Mouse (Mus musculus) B cell, adult 62 days (primary cell): Measurements from ENCODE around the gene Cdca5. TPM values are rescaled to one million over a fixed set of nuclear protein-coding genes. Genes with fewer than 3 reads are reported as not detected.

Source experiments
- total RNA-seq: library from RNA; stranded (reverse); gene quantifications from 4 replicates; pipeline ENCODE4 v1.2.4, GENCODE M21; 2023

Cdca5 gene
- total RNA-seq = 1.4 to 2.8 TPM (median 1.8 TPM) in 4 replicates

GRCm38 (mm10) chr19:6084478-6085248, at the start of gene Cdca5, which contains the start of gene Zfpl1:
Cdca5 (plus strand) TSS chr19:6084983.
Zfpl1 (minus strand) TSS chr19:6084956.

GRCm38 (mm10) chr19:6046294-6047153, 38.3 kb upstream of the Cdca5 start, which contains the start of gene Syvn1:
Syvn1 (plus strand) TSS chr19:6046576.

DNA sequence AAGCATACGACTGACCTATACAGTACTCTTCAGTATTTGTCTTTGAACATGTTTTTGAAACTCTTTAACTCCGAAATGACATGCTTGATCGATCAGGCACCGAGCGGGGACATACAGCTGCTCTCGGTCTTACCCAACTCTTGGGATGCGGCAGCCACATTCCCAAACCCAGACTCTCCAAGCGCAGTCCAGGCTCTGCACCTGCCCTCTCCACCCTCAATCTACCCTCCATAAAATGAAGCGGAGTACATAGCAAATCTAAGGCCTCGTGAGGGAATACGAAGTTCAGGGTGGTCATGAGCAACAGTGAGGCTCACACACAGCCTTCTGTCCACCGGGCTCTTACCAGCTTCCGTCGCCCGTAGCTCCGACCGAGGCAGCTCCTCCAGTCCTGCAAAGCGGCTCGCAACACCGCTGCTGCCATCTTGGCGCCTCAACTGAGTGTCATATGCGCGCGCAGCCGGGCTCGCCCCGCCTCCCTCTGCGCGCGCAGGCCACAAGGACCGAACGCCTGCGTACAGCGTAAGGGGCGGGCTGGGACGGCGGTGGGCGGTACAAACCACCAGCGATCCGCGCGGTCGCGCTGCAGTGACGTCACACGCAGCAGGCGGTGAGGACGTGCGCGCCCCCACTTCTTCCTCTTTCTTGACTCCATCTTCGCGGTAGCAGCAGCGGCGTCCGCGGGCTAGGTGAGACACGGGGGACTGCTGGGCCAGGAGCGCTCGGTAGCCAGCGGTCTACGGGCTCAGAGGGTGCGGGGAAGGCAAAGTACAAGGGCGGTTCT, 27.3 kb upstream of the Cdca5 start, which contains the start of the genes Mrpl49 and Fau:
Gene Mrpl49 (minus strand): TSS at position 473 of the 784 bp plus-strand sequence.
Gene Fau (plus strand): TSS at position 532 of the 784 bp plus-strand sequence.

GRCm38 (mm10) chr19:6061021-6061533, 23.7 kb upstream of the Cdca5 start, which contains the start of gene Znhit2:
Znhit2 (plus strand) TSS chr19:6061192.

DNA sequence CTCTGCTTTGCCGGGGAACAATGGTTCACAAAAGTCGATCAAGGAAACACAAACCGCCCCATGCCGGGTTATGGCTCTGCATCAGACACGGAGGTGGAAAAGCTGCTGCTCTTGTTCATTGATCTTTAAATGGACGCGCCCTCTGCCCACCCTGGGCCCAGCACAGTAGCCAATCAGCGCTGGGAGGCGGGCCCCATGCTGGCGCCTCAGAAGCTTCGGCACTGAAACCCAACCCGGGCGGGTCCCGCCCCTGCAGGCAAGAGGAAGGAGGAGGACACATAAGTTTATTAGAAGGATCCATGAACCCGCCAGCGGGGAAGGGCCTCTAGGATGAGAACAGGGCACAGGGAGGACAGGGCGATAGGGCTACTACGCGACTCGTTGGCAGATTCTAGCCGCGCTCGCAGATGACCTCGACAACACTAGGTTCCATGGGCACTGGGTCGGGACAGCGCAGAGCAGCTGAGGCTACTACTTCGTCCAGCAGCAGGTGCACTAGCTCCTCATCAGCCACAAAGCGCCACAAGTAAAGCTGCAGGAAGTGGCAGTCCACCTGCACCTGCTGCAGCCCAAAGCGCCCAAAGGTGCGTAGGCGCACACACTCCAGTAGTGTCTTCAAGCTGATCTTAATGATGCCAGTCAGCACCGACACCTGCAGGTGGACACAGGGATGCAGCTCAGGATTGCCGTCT, 16.9 kb upstream of the Cdca5 start, which contains the start of gene Tm7sf2:
Gene Tm7sf2 (minus strand): TSS at position 650 of the 692 bp plus-strand sequence.

GRCm38 (mm10) chr19:6076564-6077393, 8.0 kb upstream of the Cdca5 start, which contains the start of gene Vps51:
Vps51 (minus strand) TSS chr19:6077231.

DNA sequence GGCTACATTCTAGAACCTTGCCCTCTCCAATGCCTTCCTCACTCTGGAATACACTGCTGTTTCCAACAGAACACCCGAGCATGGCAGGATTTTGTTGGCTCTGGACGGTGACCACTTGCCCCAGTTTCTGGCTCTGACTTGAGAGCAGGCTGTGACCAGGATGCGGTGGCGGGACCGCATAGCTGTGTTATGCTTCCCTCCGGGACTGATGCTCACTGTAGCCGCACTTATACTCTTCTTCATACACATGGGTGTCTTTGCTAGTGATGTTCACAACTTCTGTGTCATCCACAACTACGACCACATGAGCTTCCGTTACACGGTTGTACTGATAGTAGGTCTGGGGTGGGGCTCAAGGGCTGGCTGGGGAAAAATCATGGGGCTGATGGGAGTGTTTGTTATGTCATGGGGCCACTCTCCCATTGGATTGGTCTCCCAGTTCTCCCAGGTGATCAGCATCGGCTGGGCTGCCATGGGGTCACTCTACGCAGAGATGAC, 4.8 kb upstream of the Cdca5 start, which contains the start of gene Tmem262:
Gene Tmem262 (plus strand): TSS at position 51 of the 498 bp plus-strand sequence.

GRCm38 (mm10) chr19:6082156-6082555, 2.6 kb upstream of the Cdca5 start, which contains the start of gene Gm28374:
Gm28374 (minus strand) TSS chr19:6082256.

DNA sequence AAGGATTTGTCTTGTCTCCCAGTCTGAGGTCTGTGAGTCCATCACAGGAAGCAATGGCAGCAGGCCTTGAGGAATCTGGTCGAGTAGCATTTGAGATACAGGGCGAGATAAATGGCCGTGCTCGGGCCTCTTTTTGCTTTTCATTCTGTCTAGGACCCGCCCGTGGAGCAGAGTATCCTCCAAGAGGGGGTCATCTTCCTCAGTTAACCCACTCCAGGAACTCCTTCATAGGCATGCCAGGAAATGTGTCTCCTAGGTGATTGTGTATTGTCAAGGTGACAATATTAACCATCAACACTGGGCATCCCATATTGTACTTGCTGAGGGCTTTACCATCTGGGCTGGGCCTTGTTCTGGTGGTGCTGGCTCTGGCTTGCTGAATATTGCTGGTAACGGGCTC, 9.3 kb downstream of the Cdca5 start, which contains the start of gene AC131692.1:
Gene AC131692.1 (plus strand): TSS at position 301 of the 400 bp plus-strand sequence.

DNA sequence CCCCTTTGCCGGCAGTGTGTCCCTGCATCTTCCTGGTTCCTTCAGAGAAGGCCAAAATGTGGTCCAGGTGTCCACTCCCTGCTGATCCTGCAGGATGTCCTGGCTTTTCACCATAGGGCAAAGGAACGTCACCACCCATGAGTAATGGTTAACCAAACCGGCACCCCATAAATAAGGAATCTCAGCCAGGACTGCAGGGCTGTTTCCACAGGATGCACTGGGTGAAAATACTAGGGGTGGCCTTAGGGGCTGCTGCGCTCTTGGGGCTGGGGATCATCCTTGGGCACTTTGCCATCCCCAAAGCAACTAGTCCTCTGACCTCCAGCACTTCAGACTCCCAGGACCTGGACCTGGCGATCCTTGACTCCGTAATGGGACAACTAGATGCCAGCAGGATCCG, 20.8 kb downstream of the Cdca5 start, which contains the start of gene Naaladl1:
Gene Naaladl1 (plus strand): TSS at position 197 of the 400 bp plus-strand sequence.

DNA sequence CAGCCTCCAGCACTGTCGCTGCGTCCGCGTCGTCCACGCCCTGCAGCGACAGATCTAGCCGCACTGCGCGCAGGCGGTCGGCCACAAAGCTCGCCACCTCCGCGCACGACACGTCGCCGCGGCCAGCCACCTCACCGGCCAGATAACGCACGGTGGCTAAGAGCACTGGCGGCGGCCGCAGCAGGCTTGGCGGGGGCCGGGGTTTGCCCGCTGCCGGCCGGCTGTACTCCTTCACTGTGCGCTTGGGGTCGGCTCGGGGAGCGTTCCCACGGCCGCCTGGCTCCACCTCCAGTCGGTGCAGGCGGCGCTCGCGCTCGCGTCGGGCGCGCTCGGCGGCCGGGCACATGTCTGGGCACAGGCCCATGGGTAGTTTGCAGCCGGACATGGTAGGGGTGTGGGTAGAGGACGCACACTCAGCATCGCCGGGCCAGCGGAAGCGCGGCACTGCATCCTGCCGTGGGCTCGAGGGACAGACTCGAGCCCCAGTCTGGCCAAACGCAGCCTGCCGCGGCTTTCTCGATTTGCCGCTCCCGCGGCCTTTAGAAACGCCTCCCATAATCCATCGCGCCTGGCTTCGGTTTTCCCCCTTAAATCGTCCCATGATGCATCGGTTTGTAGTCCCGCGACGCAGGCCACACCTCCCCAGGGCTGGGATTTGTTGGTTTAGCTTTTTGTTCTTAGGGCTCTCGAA, 33.3 kb downstream of the Cdca5 start, which contains the start of gene Sac3d1:
Gene Sac3d1 (minus strand): TSS at position 665 of the 691 bp plus-strand sequence.

GRCm38 (mm10) chr19:6127760-6128341, 43.1 kb downstream of the Cdca5 start, which contains the start of gene Snx15:
Snx15 (minus strand) TSS chr19:6128304.

DNA sequence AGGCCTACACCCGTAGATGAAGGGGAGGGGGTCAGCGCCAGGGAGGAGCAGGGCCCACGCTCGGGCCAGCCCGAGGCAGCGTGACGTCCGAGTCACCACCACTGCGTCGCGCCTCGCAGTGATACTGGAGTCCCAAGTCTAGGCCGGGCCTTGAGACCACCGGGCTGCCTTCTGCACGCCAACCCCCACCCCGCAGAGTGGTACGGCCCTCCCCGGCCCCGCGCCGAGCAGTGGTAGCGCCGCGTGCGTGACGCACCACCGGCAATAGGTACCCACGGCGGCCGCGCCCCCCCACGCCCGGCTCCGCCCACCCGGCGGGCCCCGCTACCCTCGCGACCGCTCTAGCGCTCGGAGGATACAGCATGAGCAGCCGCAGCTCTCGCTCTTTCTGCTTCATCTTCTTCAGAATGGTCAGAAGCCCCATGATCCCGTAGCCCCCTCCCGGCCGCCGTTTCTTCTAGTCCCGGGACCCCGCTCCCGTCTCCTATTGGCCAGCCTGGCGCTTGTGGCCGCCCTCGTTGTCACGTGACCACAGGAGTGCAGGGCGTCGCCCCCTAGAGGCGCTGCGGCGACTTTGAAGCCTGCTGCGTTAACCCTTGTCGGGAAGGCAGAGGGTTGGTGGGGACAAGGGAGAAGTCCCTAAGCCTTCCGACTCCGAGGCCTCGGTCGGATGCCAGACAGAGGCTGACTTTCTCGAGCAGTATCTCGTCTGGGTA, 56.1 kb downstream of the Cdca5 start, which contains the start of gene Batf2:
Gene Batf2 (plus strand): TSS at position 306 of the 716 bp plus-strand sequence.

GRCm38 (mm10) chr19:6141394-6141749, 56.6 kb downstream of the Cdca5 start, which contains the start of gene Arl2:
Arl2 (minus strand) TSS chr19:6141548.

